Comparison of ENCODE assay signal across 8 mouse cellular contexts in the genomic region with DNA sequence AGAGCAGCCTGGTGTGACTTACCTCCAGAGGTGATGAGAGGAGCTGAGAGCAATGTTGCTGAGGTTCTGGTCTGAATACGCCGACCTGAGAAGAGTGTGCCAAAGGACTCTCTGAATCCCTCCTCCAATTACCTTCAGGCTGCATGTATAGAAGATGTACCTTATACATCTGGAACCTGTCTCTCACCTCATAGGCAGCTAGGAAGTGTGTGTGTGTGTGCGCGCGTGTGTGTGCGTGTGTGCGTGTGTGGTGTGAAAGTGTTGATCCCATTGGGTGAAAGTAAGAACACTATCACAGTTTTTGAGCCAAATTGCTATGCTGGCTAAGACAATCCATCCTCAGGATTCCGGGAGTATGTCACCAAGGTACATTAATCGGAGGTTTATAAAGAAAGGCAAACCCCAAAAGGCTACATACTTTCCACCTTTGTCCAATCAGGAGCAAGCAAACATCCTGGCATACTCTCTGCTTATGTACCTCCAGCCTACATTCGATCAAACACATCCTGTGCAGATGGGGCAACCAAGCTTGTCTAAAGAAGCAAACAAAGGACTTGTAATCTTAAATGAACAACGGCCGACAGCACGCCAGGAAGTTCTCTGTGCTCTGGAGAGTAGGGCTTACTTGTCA. TPM values are rescaled to one million over a fixed set of nuclear protein-coding genes. Genes with fewer than 3 reads are reported as not detected.
A peak's percentile ranks its signal among the peaks of the same experiment; 100 is the strongest.
DNase-seq lines count a peak whose midpoint lies in the region; ATAC-seq lines count a peak whose summit lies in the region.

A gene (minus strand): TSS at position 508 of the 631 bp plus-strand sequence.

- 0 out of 2 replicates have a peak, but pooled peaks cover 2% of the 10 kb centered on the region for H3K9me3 ChIP-seq in embryonic facial prominence, embryonic 12.5 days
- H3K9me3 ChIP-seq in heart, embryonic 16.5 days (replicated peaks; ENCODE audit: control insufficient read depth, low read length): peaks cover 4% of the 10 kb centered on the region; the same call in 1 of the 2 replicates

- H3K36me3 ChIP-seq in embryonic facial prominence, embryonic 12.5 days: no peaks in the 10 kb centered on the region
- no peaks in the 10 kb centered on the region for H3K36me3 ChIP-seq in heart, embryonic 16.5 days (ENCODE audit: control insufficient read depth, insufficient read depth)

- WGBS in embryonic facial prominence, embryonic 12.5 days: 89% methylated on average over 13 of the region's 13 CpGs
- 71% methylated on average over 13 of the region's 13 CpGs for WGBS in heart, embryonic 16.5 days

- no peak for DNase-seq in layer of hippocampus, adult 8-10 months (ENCODE audit: low spot score in 2 of 2)
- no peak for DNase-seq in layer of hippocampus, adult 9-11 months
- no peak for DNase-seq in left cerebral cortex, postnatal 36 days (ENCODE audit: low spot score in 2 of 2)
- DNase-seq in naive thymus-derived CD4-positive, alpha-beta T cell, adult 2 months (ENCODE audit: low read depth): peak; percentile 92
- no peak for DNase-seq in cerebellum, postnatal 14 days
- no peak for DNase-seq in cerebellum, adult 9-10 months

- H3K4me2 ChIP-seq in embryonic facial prominence, embryonic 12.5 days (replicated peaks): no peak within 1 kb of the TSS
- peak within 1 kb of the TSS; percentile 14 for H3K4me2 ChIP-seq in heart, embryonic 16.5 days (ENCODE audit: low read depth, low read length)

- H3K27me3 ChIP-seq in embryonic facial prominence, embryonic 12.5 days: no peaks in the 10 kb centered on the region
- no peaks in the 10 kb centered on the region for H3K27me3 ChIP-seq in heart, embryonic 16.5 days (ENCODE audit: control insufficient read depth, insufficient read depth, low read length)

- ATAC-seq in embryonic facial prominence, embryonic 12.5 days (ENCODE audit: insufficient number of reproducible peaks, insufficient read depth, low FRiP score, low TSS enrichment): no peak
- no peak; the same call in 1 of the 2 replicates for ATAC-seq in heart, embryonic 16.5 days (replicated peaks; ENCODE audit: extremely low read depth, insufficient read depth, low FRiP score)

- intact Hi-C loops in left cerebral cortex, postnatal 36 days (cut with DNase I): no loop called here

- no peak within 1 kb of the TSS for H3K9ac ChIP-seq in embryonic facial prominence, embryonic 12.5 days
- no peak within 1 kb of the TSS for H3K9ac ChIP-seq in heart, embryonic 16.5 days (ENCODE audit: low read length)

- no peaks in the 10 kb centered on the region for H3K4me1 ChIP-seq in embryonic facial prominence, embryonic 12.5 days
- no peaks in the 10 kb centered on the region for H3K4me1 ChIP-seq in heart, embryonic 16.5 days (ENCODE audit: control insufficient read depth, insufficient read depth, low read length)

- H3K27ac ChIP-seq in embryonic facial prominence, embryonic 12.5 days: no peak within 1 kb of the TSS
- no peak within 1 kb of the TSS; the same call in 1 of the 2 replicates for H3K27ac ChIP-seq in heart, embryonic 16.5 days (ENCODE audit: low read length)

- no peak within 1 kb of the TSS for H3K4me3 ChIP-seq in embryonic facial prominence, embryonic 12.5 days
- H3K4me3 ChIP-seq in heart, embryonic 16.5 days (ENCODE audit: low read length): peak within 1 kb of the TSS; percentile 8; the same call in 1 of the 2 replicates

RNA-seq across cellular contexts. Expression of the gene that starts here (rescaled TPM):
- 10 to 100 TPM; 16.0 to 21.1 (median 18.0) TPM for total RNA-seq in layer of hippocampus, adult 8-10 months (2022)
- polyA plus RNA-seq in embryonic facial prominence, embryonic 12.5 days (2016; fragmentation: Nextera tagmentation; extraction: Ambion mirVana): 28.9 and 30.5 TPM in 2 replicates
- 80.4 and 87.7 TPM in 2 replicates for polyA plus RNA-seq in heart, embryonic 16.5 days (2015; fragmentation: Nextera tagmentation; extraction: Ambion mirVana)
- total RNA-seq in left cerebral cortex, postnatal 36 days (2021): 10 to 100 TPM; 16.9 to 18.8 TPM
